Mouse (Mus musculus) hindbrain, embryonic 12.5 days (tissue): ENCODE measurements around the gene Dnase1l1. TPM values are rescaled to one million over a fixed set of nuclear protein-coding genes. Genes with fewer than 3 reads are reported as not detected.

Experiments used
- ATAC-seq: fragments of 200-750 bp; cut with Nextera tagmentation; 2 replicates; pipeline ENCODE4 v1.8.0; 2017; ENCODE audit warnings: moderate TSS enrichment; ENCODE audit not compliant: low FRiP score
- H3K27ac ChIP-seq: fragments of 300-500 bp; sonication (generic); 2 replicates; pipeline ENCODE4 v1.5.1; 2016; ENCODE audit warnings: mild to moderate bottlenecking
- H3K27me3 ChIP-seq: fragments of 300-500 bp; sonication (generic); 2 replicates; pipeline ENCODE4 v1.6.1; 2016; ENCODE audit warnings: mild to moderate bottlenecking
- H3K36me3 ChIP-seq: fragments of 300-500 bp; sonication (generic); 2 replicates; pipeline ENCODE4 v1.6.1; 2016; ENCODE audit warnings: mild to moderate bottlenecking
- H3K4me1 ChIP-seq: fragments of 300-500 bp; sonication (generic); 2 replicates; pipeline ENCODE4 v1.6.1; 2016
- H3K4me2 ChIP-seq: fragments of 300-500 bp; sonication (generic); replicated peaks from 2 replicates; pipeline ENCODE4 v1.6.1; 2016; ENCODE audit warnings: mild to moderate bottlenecking
- H3K4me3 ChIP-seq: fragments of 300-500 bp; sonication (generic); 2 replicates; pipeline ENCODE4 v1.5.1; 2016; ENCODE audit warnings: mild to moderate bottlenecking
- H3K9ac ChIP-seq: fragments of 300-500 bp; sonication (generic); 2 replicates; pipeline ENCODE4 v1.6.1; 2016; ENCODE audit warnings: mild to moderate bottlenecking, moderate library complexity
- H3K9me3 ChIP-seq: fragments of 300-500 bp; sonication (generic); replicated peaks from 2 replicates; pipeline ENCODE4 v1.6.1; 2016; ENCODE audit warnings: mild to moderate bottlenecking
- WGBS: fragments of 180-500 bp; shearing (Covaris S2); methylation state at CpG from one replicate; pipeline ENCODE4 v1.1.7; 2016; 5-methylcytosine and 5-hydroxymethylcytosine counted together
- polyA plus RNA-seq: library from polyadenylated mRNA; unstranded; fragments of >200 nt; fragmentation: Nextera tagmentation; extraction: Ambion mirVana; gene quantifications from 2 replicates; pipeline ENCODE4 v1.2.1, GENCODE M21; 2016

Gene Dnase1l1
- polyA plus RNA-seq, 1 experiment from 2014 or later, result 6.3 TPM

DNA sequence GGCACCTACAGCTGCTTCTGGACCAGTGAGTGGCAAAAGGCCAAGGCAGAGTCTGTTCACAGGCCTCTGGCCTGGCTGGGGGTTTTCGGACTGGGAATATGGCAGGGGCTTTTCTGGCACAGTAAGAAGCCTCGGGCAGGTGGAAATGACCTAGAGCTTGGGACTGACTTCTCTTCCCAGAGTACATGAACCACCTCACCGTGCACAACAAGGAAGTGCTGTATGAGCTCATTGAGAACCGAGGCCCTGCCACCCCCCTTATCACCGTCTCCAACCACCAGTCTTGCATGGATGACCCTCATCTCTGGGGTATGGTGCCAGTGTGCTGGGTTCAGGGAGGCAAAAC, 928 bp upstream of the Dnase1l1 start:
- Histone ChIP-seq H3K27me3 (no peaks in the 10 kb centered on the region), H3K4me3 (peak overlapping the region; percentile 57), H3K4me1 (peaks cover 12% of the 10 kb centered on the region), H3K4me2 (peak overlapping the region; percentile 67), H3K9me3 (no peaks in the 10 kb centered on the region), H3K9ac (peak overlapping the region; percentile 70), H3K36me3 (no peaks in the 10 kb centered on the region), H3K27ac (peak overlapping the region; percentile 70; the same call in 1 of the 2 replicates)
- 35% methylated on average over 5 of the region's 5 CpGs for WGBS
- ATAC-seq, result peak; percentile 44

- Histone ChIP-seq H3K27ac (peak overlapping the region; percentile 70), H3K9ac (peak overlapping the region; percentile 70), H3K4me3 (peak overlapping the region; percentile 57), H3K36me3 (no peaks in the 10 kb centered on the region), H3K27me3 (no peaks in the 10 kb centered on the region), H3K4me2 (peak overlapping the region; percentile 67), H3K4me1 (peaks cover 12% of the 10 kb centered on the region), H3K9me3 (no peaks in the 10 kb centered on the region)
- peak; percentile 82 for ATAC-seq
- WGBS, result 29% methylated on average over 39 of the region's 39 CpGs
Measured at GRCm38 (mm10) chrX:74282395-74283091, 406 bp upstream of the Dnase1l1 start.

GRCm38 (mm10) chrX:74281041-74281731, 951 bp downstream of the Dnase1l1 start:
- no peaks in the 10 kb centered on the region for H3K9me3 ChIP-seq
- H3K9ac ChIP-seq, result peak overlapping the region; percentile 70
- H3K4me1 ChIP-seq, result peaks cover 12% of the 10 kb centered on the region
- H3K36me3 ChIP-seq, result no peaks in the 10 kb centered on the region
- WGBS, result 23% methylated on average over 14 of the region's 14 CpGs
- no peak; the same call in none of the 2 replicates for ATAC-seq
- H3K27me3 ChIP-seq, result no peaks in the 10 kb centered on the region
- H3K4me3 ChIP-seq, result peak overlapping the region; percentile 57
- peak overlapping the region; percentile 67 for H3K4me2 ChIP-seq
- H3K27ac ChIP-seq, result no peak overlapping the region

- Histone ChIP-seq H3K9ac (no peak overlapping the region), H3K4me2 (no peak overlapping the region), H3K36me3 (no peaks in the 10 kb centered on the region), H3K9me3 (no peaks in the 10 kb centered on the region), H3K4me1 (0 out of 2 replicates have a peak, but pooled peaks cover 3% of the 10 kb centered on the region), H3K27me3 (no peaks in the 10 kb centered on the region), H3K27ac (no peak overlapping the region), H3K4me3 (no peak overlapping the region)
- 81% methylated on average over 8 of the region's 8 CpGs for WGBS
- ATAC-seq, result no peak
Measured at GRCm38 (mm10) chrX:74277916-74278315, 4.2 kb downstream of the Dnase1l1 start.

- H3K4me3 ChIP-seq, result no peak overlapping the region
- H3K27ac ChIP-seq, result no peak overlapping the region
- no peak overlapping the region for H3K4me2 ChIP-seq
- peaks cover 3% of the 10 kb centered on the region; the same call in 1 of the 2 replicates for H3K36me3 ChIP-seq
- no peaks in the 10 kb centered on the region; the same call in 1 of the 2 replicates for H3K9me3 ChIP-seq
- H3K9ac ChIP-seq, result no peak overlapping the region
- H3K27me3 ChIP-seq, result no peaks in the 10 kb centered on the region
- ATAC-seq, result no peak
- peaks cover 6% of the 10 kb centered on the region; the same call in 1 of the 2 replicates for H3K4me1 ChIP-seq
- WGBS, result 31% methylated on average over 10 of the region's 10 CpGs
Measured at GRCm38 (mm10) chrX:74273422-74274322, 8.5 kb downstream of the Dnase1l1 start.

DNA sequence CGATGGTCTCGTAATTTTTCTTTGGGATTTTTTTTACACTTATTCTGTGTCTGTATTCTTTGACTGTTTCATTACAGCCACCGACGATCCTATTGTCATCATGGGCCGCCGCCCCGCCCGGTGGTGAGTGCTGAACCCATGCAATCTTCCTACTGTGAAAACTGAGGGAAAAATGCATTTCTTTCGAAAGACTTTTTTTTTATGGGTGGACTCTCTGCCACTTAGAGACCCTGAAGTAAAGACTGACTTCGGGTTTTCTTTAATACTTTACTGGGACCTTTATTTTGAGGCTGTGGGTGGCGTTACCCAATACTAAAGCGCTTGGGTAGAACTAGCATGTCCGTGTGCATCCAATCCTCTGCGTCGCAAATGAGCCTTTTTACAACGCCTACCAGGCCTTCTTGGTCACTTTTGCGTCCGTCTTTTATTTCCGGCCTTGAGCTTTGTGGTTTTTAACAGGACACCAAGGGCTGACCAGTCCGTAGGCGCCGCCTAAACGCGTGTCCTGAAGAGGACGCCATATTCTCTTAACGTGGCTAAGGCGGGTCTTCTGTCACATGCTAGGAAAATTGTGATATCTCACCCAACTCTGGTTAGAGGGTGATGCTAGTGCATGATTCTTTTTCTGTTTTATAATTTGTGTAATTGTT, 11.1 kb downstream of the Dnase1l1 start:
- Histone ChIP-seq H3K36me3 (peaks cover 3% of the 10 kb centered on the region; the same call in 1 of the 2 replicates), H3K4me2 (peak overlapping the region; percentile 59), H3K9ac (peak overlapping the region; percentile 77), H3K4me3 (peak overlapping the region; percentile 51), H3K27me3 (no peaks in the 10 kb centered on the region), H3K9me3 (no peaks in the 10 kb centered on the region; the same call in 1 of the 2 replicates), H3K4me1 (peaks cover 6% of the 10 kb centered on the region; the same call in 1 of the 2 replicates), H3K27ac (peak overlapping the region; percentile 48)
- ATAC-seq, result no peak
- WGBS, result 14% methylated on average over 27 of the region's 27 CpGs

DNA sequence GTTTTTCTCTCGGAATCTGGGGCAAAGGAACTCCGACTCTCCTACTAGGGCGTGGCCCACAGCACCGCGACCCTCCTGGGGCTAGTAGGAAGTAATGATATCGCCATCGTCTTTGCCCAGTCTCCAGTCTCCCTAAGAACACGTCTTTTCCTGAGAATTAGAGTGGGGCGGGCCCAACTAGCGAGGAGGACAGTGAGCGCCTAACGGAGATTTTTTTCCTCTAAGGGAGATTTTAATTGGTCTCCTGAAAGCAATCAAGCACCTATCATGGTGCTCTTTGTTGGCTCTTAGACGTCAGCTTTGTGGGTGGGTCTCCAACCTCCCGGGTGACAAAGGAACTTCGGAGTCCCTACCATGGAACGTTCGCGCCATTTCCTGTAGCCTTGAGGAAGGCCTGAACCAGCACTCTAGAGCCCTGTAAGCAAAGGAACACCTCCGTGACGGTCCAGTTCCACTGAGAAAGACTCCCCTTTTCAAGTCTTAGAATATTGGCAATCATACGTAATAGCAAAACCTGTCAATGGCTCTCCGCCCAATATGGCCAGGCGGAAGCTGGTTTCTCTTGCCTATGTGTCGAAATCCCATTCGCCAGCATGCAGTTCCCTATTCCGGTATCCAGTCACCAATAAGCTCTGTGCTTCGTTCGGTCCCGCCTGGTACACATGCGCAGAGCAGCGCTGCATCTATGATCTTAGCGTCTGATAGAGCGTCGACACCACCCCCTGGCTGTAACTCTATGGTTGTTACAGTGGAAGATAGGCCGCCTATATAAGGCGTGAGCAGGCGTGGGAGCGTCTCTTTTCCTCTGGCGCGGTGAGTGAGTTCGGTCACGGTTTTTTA, 11.9 kb downstream of the Dnase1l1 start, which contains the start of gene Rpl10:
Rpl10 (plus strand) TSS at position 751 of the 840 bp plus-strand sequence.
- ATAC-seq, result peak; percentile 95
- Histone ChIP-seq H3K9me3 (no peaks in the 10 kb centered on the region; the same call in 1 of the 2 replicates), H3K27me3 (no peaks in the 10 kb centered on the region), H3K27ac (peak within 1 kb of the TSS; percentile 94), H3K4me2 (peak within 1 kb of the TSS; percentile 59), H3K4me1 (peaks cover 6% of the 10 kb centered on the region; the same call in 1 of the 2 replicates), H3K36me3 (peaks cover 3% of the 10 kb centered on the region; the same call in 1 of the 2 replicates), H3K9ac (peak within 1 kb of the TSS; percentile 77), H3K4me3 (peak within 1 kb of the TSS; percentile 51)
- WGBS, result 22% methylated on average over 42 of the region's 42 CpGs

DNA sequence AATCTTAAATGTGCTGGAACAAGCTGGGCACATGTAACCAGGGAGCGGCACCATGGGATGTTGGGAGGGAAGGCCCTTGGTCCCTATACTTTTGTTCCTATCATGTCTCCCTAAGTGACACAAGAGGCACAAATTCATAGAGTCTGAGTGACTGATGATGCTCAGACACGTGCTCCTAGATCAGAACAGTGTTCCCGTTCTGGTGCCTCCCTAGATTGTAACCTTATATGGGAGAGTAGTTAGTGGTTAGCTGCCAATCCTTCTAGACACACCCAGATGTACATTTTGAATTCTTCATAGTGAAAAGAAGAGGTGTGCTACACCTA, 12.4 kb downstream of the Dnase1l1 start:
- ATAC-seq, result peak; percentile 28
- H3K36me3 ChIP-seq, result peaks cover 3% of the 10 kb centered on the region; the same call in 1 of the 2 replicates
- H3K9me3 ChIP-seq, result no peaks in the 10 kb centered on the region; the same call in 1 of the 2 replicates
- H3K4me3 ChIP-seq, result peak overlapping the region; percentile 51
- peak overlapping the region; percentile 47 for H3K4me2 ChIP-seq
- no peaks in the 10 kb centered on the region for H3K27me3 ChIP-seq
- peak overlapping the region; percentile 49 for H3K9ac ChIP-seq
- WGBS, result 23% methylated on average over 3 of the region's 3 CpGs
- H3K4me1 ChIP-seq, result peaks cover 6% of the 10 kb centered on the region; the same call in 1 of the 2 replicates
- peak overlapping the region; percentile 94 for H3K27ac ChIP-seq

DNA sequence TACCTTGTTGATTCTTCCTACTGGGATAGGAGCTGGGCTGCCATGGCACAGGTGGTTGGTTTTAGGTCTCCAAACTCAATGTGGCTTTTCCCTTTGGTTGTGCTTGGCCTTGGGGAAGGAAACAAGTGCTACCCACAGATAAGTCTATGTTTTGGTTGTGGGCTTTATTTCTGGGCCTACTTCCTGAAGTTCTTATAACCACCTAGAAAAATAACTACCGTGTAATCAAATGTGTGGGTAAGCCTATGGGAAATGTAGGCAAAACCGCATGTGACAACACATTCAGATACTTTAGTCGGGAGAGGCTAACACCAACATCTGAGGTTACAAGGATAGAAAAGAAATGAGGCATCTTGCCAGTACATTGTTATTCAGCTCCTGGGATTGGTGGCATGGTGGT, 24.4 kb downstream of the Dnase1l1 start:
- Histone ChIP-seq H3K4me3 (no peak overlapping the region), H3K9ac (no peak overlapping the region), H3K4me2 (no peak overlapping the region), H3K4me1 (peaks cover 5% of the 10 kb centered on the region; the same call in 1 of the 2 replicates), H3K27me3 (no peaks in the 10 kb centered on the region), H3K36me3 (peaks cover 6% of the 10 kb centered on the region; the same call in 1 of the 2 replicates), H3K27ac (no peak overlapping the region), H3K9me3 (no peaks in the 10 kb centered on the region)
- ATAC-seq, result no peak
- whole genome bisulfite sequencing, result 93% methylated on average over 3 of the region's 3 CpGs

GRCm38 (mm10) chrX:74254888-74255565, 27.1 kb downstream of the Dnase1l1 start:
- H3K9me3 ChIP-seq, result no peaks in the 10 kb centered on the region
- peaks cover 6% of the 10 kb centered on the region; the same call in 1 of the 2 replicates for H3K36me3 ChIP-seq
- peak; percentile 76 for ATAC-seq
- H3K4me1 ChIP-seq, result peaks cover 5% of the 10 kb centered on the region; the same call in 1 of the 2 replicates
- H3K27me3 ChIP-seq, result no peaks in the 10 kb centered on the region
- peak overlapping the region; percentile 74 for H3K9ac ChIP-seq
- peak overlapping the region; percentile 92 for H3K27ac ChIP-seq
- H3K4me2 ChIP-seq, result peak overlapping the region; percentile 67
- WGBS, result 24% methylated on average over 24 of the region's 31 CpGs
- H3K4me3 ChIP-seq, result peak overlapping the region; percentile 55
